Mouse (Mus musculus) kidney, postnatal 25 days (tissue): ENCODE measurements around the gene Ate1.
A peak's percentile ranks its signal among the peaks of the same experiment; 100 is the strongest.
"Not testable (repeated sequence)": the region's sequence is repeated elsewhere in the genome, so short reads cannot be mapped to it uniquely, and the experiment has no call there.

Experiments
- DNase-seq, 2 experiments: peaks; one replicate each; pipeline ENCODE4 v3.0.0; 2021; ENCODE audit warnings: mixed read lengths in 2 of 2

Ate1 gene

GRCm38 (mm10) chr7:130520812-130521422 is 748 bp upstream of the Ate1 start:
- peak; percentile 32 to 68 for DNase-seq

- DNase-seq = peak; percentile 96 to 99
Observed at GRCm38 (mm10) chr7:130519096-130520048, 797 bp downstream of the Ate1 start.

GRCm38 (mm10) chr7:130518213-130519095 is 1.7 kb downstream of the Ate1 start:
- peak in 1 of 2 experiments; percentile 30 for DNase-seq

- no peak for DNase-seq
Observed at GRCm38 (mm10) chr7:130510243-130510642, 9.9 kb downstream of the Ate1 start.

GRCm38 (mm10) chr7:130503006-130503405 is 17.2 kb downstream of the Ate1 start:
- no peak for DNase-seq

- DNase-seq = no peak
Observed at GRCm38 (mm10) chr7:130501499-130501898, 18.7 kb downstream of the Ate1 start.

GRCm38 (mm10) chr7:130493346-130493745 is 26.8 kb downstream of the Ate1 start:
- DNase-seq = no peak

- DNase-seq = no peak
Observed at GRCm38 (mm10) chr7:130492026-130492425, 28.1 kb downstream of the Ate1 start.

- not testable (repeated sequence) for DNase-seq
Observed at GRCm38 (mm10) chr7:130479003-130479402, 41.2 kb downstream of the Ate1 start.

GRCm38 (mm10) chr7:130475970-130476369 is 44.2 kb downstream of the Ate1 start:
- peak; percentile 42 to 43 for DNase-seq

- DNase-seq = no peak
Observed at GRCm38 (mm10) chr7:130473881-130474280, 46.3 kb downstream of the Ate1 start.

- no peak for DNase-seq
Observed at GRCm38 (mm10) chr7:130472683-130473082, 47.5 kb downstream of the Ate1 start.

GRCm38 (mm10) chr7:130471045-130471444 is 49.1 kb downstream of the Ate1 start:
- no peak for DNase-seq

- DNase-seq = no peak
Observed at GRCm38 (mm10) chr7:130455587-130456246, 64.5 kb downstream of the Ate1 start.

- no peak for DNase-seq
Observed at GRCm38 (mm10) chr7:130454226-130454625, 65.9 kb downstream of the Ate1 start.

- no peak for DNase-seq
Observed at GRCm38 (mm10) chr7:130435776-130436175, 84.4 kb downstream of the Ate1 start.

GRCm38 (mm10) chr7:130432141-130432540 is 88.0 kb downstream of the Ate1 start:
- no peak for DNase-seq

GRCm38 (mm10) chr7:130426586-130426985 is 93.6 kb downstream of the Ate1 start:
- no peak for DNase-seq

- DNase-seq = no peak
Observed at GRCm38 (mm10) chr7:130425991-130426390, 94.2 kb downstream of the Ate1 start.

- DNase-seq = no peak
Observed at GRCm38 (mm10) chr7:130419961-130420360, 100.2 kb downstream of the Ate1 start.

GRCm38 (mm10) chr7:130407622-130408021 is 112.5 kb downstream of the Ate1 start:
- no peak for DNase-seq

- DNase-seq = no peak
Observed at GRCm38 (mm10) chr7:130403346-130403745, 116.8 kb downstream of the Ate1 start.
